Mouse (Mus musculus) stomach, embryonic 15.5 days (tissue): Measurements from ENCODE around the gene Ago4. TPM values are rescaled to one million over a fixed set of nuclear protein-coding genes. Genes with fewer than 3 reads are reported as not detected.

Experiments used
- ATAC-seq: fragments of 200-750 bp; cut with Nextera tagmentation; 2 replicates; pipeline ENCODE4 v1.8.0; 2017; ENCODE audit warnings: low read depth, moderate number of reproducible peaks, moderate TSS enrichment; ENCODE audit not compliant: insufficient read depth, low FRiP score
- H3K27ac ChIP-seq: fragments of 300-500 bp; sonication (generic); 2 replicates; pipeline ENCODE4 v1.5.1; 2015; ENCODE audit warnings: mild to moderate bottlenecking, inconsistent platforms
- H3K27me3 ChIP-seq: fragments of 300-500 bp; sonication (generic); replicated peaks from 2 replicates; pipeline ENCODE4 v1.6.1; 2015; ENCODE audit warnings: inconsistent platforms
- H3K36me3 ChIP-seq: fragments of 300-500 bp; sonication (generic); 2 replicates; pipeline ENCODE4 v1.6.1; 2015; ENCODE audit warnings: inconsistent platforms
- H3K4me1 ChIP-seq: fragments of 300-500 bp; sonication (generic); 2 replicates; pipeline ENCODE4 v1.6.1; 2015; ENCODE audit warnings: inconsistent platforms
- H3K4me2 ChIP-seq: fragments of 300-500 bp; sonication (generic); 2 replicates; pipeline ENCODE4 v1.6.1; 2015; ENCODE audit warnings: mild to moderate bottlenecking, inconsistent platforms
- H3K4me3 ChIP-seq: fragments of 300-500 bp; sonication (generic); replicated peaks from 2 replicates; pipeline ENCODE4 v1.5.1; 2015; ENCODE audit warnings: inconsistent platforms
- H3K9ac ChIP-seq: fragments of 300-500 bp; sonication (generic); 2 replicates; pipeline ENCODE4 v1.6.1; 2015; ENCODE audit warnings: inconsistent platforms
- H3K9me3 ChIP-seq: fragments of 300-500 bp; sonication (generic); 2 replicates; pipeline ENCODE4 v1.6.1; 2016; ENCODE audit warnings: inconsistent platforms
- WGBS: fragments of 180-500 bp; shearing (Covaris S2); methylation state at CpG from one replicate; pipeline ENCODE4 v1.1.7; 2015; 5-methylcytosine and 5-hydroxymethylcytosine counted together
- polyA plus RNA-seq: library from polyadenylated mRNA; unstranded; fragments of >200 nt; fragmentation: Nextera tagmentation; extraction: Ambion mirVana; gene quantifications from 2 replicates; pipeline ENCODE4 v1.2.1, GENCODE M21; 2015

Gene Ago4
- 1.6 and 2.1 TPM in 2 replicates for polyA plus RNA-seq

GRCm38 (mm10) chr4:126532827-126533728 is at the start of gene Ago4:
Gene Ago4, minus strand, starts transcription at chr4:126533472.
- H3K4me2 ChIP-seq: peak within 1 kb of the TSS; percentile 93
- no peak within 1 kb of the TSS for H3K27ac ChIP-seq
- under 1% methylated on average over 107 of the region's 120 CpGs for WGBS
- no peaks in the 10 kb centered on the region for H3K36me3 ChIP-seq
- no peaks in the 10 kb centered on the region for H3K9me3 ChIP-seq
- peak; percentile 74; the same call in 1 of the 2 replicates for ATAC-seq
- 0 out of 2 replicates have a peak, but pooled peaks cover 4% of the 10 kb centered on the region for H3K4me1 ChIP-seq
- peak within 1 kb of the TSS; percentile 82 for H3K9ac ChIP-seq
- peak within 1 kb of the TSS; percentile 86 for H3K4me3 ChIP-seq
- no peaks in the 10 kb centered on the region for H3K27me3 ChIP-seq

DNA sequence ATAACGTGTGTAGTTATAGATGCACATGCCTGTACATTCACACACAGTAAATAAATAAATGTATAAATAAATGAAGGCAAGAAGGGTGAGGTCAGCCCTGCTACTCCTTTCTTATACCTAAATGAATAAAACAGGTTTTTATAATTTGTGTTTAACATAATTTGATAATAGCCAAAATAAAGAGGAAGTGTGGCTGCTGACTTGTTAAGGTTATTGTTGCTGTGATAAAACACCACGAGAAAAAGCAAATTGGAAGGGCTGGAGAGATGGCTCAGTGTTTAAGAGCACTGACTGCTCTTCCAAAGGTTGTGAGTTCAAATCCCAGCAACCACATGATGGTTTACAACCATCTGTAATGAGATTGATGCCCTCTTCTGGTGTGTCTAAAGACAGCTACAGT is 45.8 kb upstream of the Ago4 start:
- Histone ChIP-seq H3K4me3 (no peak overlapping the region), H3K27ac (no peak overlapping the region), H3K9ac (no peak overlapping the region), H3K4me1 (no peaks in the 10 kb centered on the region), H3K27me3 (no peaks in the 10 kb centered on the region), H3K36me3 (peaks cover 52% of the 10 kb centered on the region), H3K4me2 (no peak overlapping the region), H3K9me3 (no peaks in the 10 kb centered on the region)
- no peak for ATAC-seq
- 84% methylated on average over 2 of the region's 2 CpGs for WGBS

DNA sequence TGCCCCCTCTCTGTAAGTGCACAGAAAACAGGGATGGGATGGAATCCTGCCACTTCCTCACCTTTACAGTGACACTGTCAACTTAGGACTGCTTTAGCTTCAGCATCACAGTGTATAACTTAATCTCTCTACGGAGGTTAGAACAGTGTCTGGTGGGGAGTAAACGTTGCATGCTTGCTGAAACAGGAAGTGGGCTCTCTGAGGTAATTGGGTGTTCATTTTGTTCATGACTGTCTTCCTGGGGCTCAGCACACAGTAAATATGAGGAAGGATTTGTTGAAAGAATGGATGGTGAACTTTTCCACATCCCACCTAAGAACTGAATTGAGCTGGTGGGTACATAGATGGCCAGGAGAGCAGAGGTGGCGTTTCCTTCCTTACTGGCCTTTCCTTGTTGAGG is 44.6 kb upstream of the Ago4 start:
- WGBS: 87% methylated on average over 3 of the region's 3 CpGs
- no peak overlapping the region for H3K27ac ChIP-seq
- peaks cover 60% of the 10 kb centered on the region for H3K36me3 ChIP-seq
- H3K4me2 ChIP-seq: no peak overlapping the region
- no peak overlapping the region for H3K4me3 ChIP-seq
- ATAC-seq: no peak
- no peak overlapping the region for H3K9ac ChIP-seq
- no peaks in the 10 kb centered on the region for H3K27me3 ChIP-seq
- no peaks in the 10 kb centered on the region for H3K4me1 ChIP-seq
- no peaks in the 10 kb centered on the region for H3K9me3 ChIP-seq

DNA sequence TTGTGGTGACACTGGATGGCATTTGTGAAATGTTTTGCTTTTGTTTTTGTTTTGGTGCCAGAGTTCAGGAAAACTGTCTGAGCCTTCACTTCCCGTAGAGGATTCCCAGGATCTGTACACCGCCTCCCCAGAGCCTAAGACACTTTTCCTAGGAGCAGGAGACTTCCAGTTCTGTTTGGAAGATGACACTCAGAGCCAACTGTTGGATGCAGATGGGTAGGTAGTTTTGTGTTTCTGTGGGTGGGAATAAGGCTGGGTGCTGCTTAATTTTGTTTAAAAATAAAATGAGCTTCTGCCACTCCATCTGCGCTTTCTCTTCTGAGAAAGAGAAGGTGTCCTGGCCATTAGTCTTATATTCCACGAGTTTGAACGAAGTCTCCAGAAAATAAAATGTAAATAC is 43.0 kb upstream of the Ago4 start:
- no peak for ATAC-seq
- H3K36me3 ChIP-seq: peaks cover 68% of the 10 kb centered on the region
- 92% methylated on average over 5 of the region's 5 CpGs for WGBS
- no peaks in the 10 kb centered on the region for H3K4me1 ChIP-seq
- no peak overlapping the region for H3K9ac ChIP-seq
- H3K4me3 ChIP-seq: no peak overlapping the region
- no peak overlapping the region for H3K4me2 ChIP-seq
- no peaks in the 10 kb centered on the region for H3K9me3 ChIP-seq
- H3K27me3 ChIP-seq: no peaks in the 10 kb centered on the region
- H3K27ac ChIP-seq: no peak overlapping the region

- H3K9me3 ChIP-seq: no peaks in the 10 kb centered on the region
- no peak overlapping the region for H3K27ac ChIP-seq
- H3K36me3 ChIP-seq: peaks cover 59% of the 10 kb centered on the region
- H3K9ac ChIP-seq: no peak overlapping the region
- no peak overlapping the region for H3K4me2 ChIP-seq
- no peak for ATAC-seq
- no peak overlapping the region for H3K4me3 ChIP-seq
- WGBS: 95% methylated on average over 3 of the region's 3 CpGs
- no peaks in the 10 kb centered on the region for H3K4me1 ChIP-seq
- H3K27me3 ChIP-seq: no peaks in the 10 kb centered on the region
Measured at GRCm38 (mm10) chr4:126569783-126570182, 36.5 kb upstream of the Ago4 start.

GRCm38 (mm10) chr4:126567243-126567642 is 34.0 kb upstream of the Ago4 start:
- ATAC-seq: no peak
- H3K9me3 ChIP-seq: no peaks in the 10 kb centered on the region
- no peak overlapping the region for H3K4me2 ChIP-seq
- H3K36me3 ChIP-seq: peaks cover 39% of the 10 kb centered on the region
- H3K27ac ChIP-seq: no peak overlapping the region
- H3K9ac ChIP-seq: no peak overlapping the region
- no peaks in the 10 kb centered on the region for H3K27me3 ChIP-seq
- H3K4me1 ChIP-seq: no peaks in the 10 kb centered on the region
- 97% methylated on average over 4 of the region's 4 CpGs for WGBS
- H3K4me3 ChIP-seq: no peak overlapping the region

DNA sequence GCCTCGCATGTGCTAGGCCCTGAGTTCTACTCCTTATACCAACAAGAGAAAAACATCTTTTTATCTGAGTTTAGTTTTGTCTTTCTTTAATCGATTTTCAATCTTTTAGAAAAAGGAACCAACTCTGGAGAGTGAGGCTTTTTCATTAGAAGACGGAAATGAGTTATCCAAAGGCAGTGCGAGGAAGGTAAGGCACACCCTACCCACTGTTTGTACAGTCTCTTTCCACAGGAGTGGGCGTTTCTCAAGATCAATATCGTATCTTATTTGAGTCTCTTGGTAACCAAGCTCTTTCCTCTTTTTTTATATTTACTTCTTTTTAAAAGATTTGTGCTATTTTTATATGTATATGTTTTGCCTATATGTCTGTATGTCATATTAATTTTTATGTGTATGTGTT is 30.5 kb upstream of the Ago4 start:
- H3K4me1 ChIP-seq: no peaks in the 10 kb centered on the region
- H3K4me2 ChIP-seq: no peak overlapping the region
- WGBS: 72% methylated on average over 6 of the region's 6 CpGs
- no peak overlapping the region for H3K27ac ChIP-seq
- no peak overlapping the region for H3K9ac ChIP-seq
- peaks cover 45% of the 10 kb centered on the region for H3K36me3 ChIP-seq
- H3K27me3 ChIP-seq: no peaks in the 10 kb centered on the region
- no peak overlapping the region for H3K4me3 ChIP-seq
- no peak for ATAC-seq
- no peaks in the 10 kb centered on the region for H3K9me3 ChIP-seq

DNA sequence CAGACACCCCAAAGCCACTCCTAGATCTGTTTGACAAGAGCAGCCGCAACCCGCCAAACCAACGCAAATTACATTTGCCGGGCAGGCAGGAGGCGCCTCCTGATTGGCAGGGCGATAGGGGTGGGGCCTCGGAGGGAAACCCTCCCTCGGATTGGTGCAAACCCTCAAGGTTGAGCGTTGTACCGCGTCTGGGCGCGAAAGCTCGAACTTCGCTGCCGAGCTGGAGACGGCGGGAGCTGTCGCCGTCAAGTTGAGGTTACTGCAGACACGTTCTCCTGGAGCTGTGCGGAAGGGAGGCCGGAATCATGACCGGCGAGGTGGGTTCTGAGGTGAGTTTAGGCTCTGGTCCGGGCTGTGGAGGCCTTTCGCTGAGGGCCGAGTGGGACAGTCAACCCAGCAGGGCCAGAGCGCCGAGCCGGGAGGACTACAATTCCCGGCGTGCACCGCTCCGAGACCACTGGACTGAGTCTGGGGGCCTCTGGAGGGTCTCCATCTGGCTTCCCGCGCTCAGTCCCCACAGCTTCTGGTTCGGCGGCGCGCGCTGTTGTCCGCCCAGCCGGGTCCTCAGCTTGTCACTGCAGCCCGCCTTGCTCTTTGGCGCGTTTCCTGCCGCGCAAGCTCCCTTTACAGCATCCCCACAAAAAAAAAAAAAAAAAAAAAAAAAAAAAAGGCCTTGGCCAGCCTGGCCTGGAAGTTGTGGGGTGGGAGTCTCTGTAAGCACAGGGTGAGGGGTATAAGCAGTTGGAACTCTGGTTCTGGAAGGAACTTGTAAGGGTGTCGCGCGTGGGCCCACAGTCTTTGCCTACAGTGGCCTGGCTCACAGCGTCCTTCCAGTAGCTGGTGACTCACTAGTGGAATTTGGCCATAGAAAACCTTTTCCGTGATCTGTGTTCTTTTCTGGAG is 23.8 kb upstream of the Ago4 start, which contains the start of gene Clspn:
Gene Clspn (plus strand): TSS at position 127 of the 903 bp plus-strand sequence.
- Histone ChIP-seq H3K36me3 (peaks cover 12% of the 10 kb centered on the region; the same call in 1 of the 2 replicates), H3K9ac (peak within 1 kb of the TSS; percentile 45), H3K9me3 (no peaks in the 10 kb centered on the region), H3K27ac (peak within 1 kb of the TSS; percentile 68), H3K4me2 (peak within 1 kb of the TSS; percentile 75), H3K27me3 (no peaks in the 10 kb centered on the region), H3K4me3 (peak within 1 kb of the TSS; percentile 80), H3K4me1 (peaks cover 6% of the 10 kb centered on the region; the same call in 1 of the 2 replicates)
- WGBS: under 1% methylated on average over 54 of the region's 54 CpGs
- ATAC-seq: peak; percentile 98

DNA sequence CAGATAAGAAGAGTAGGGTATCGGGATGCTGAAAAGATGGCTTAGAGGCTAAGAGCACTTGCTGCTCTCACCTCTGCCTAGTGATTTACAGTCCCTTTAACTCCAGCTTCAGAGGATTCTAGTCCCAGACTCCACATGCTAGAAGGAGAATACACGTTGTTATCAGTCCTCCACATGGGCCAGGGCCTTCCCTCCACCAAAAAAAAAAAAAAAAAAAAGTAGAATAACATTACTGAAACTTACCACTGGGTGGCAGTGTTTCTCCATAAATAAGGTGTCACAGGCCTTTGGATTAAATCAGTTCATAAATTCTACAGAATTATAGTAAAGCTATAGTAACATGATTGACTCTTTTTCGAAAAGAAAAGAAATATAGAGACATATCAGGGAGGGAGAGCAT is 21.2 kb upstream of the Ago4 start:
- H3K27me3 ChIP-seq: no peaks in the 10 kb centered on the region
- H3K27ac ChIP-seq: no peak overlapping the region
- H3K4me1 ChIP-seq: peaks cover 6% of the 10 kb centered on the region; the same call in 1 of the 2 replicates
- H3K9me3 ChIP-seq: no peaks in the 10 kb centered on the region
- no peak overlapping the region for H3K9ac ChIP-seq
- no peak overlapping the region for H3K4me3 ChIP-seq
- ATAC-seq: no peak
- WGBS: 31% methylated on average over 3 of the region's 3 CpGs
- H3K36me3 ChIP-seq: no peaks in the 10 kb centered on the region
- H3K4me2 ChIP-seq: no peak overlapping the region

DNA sequence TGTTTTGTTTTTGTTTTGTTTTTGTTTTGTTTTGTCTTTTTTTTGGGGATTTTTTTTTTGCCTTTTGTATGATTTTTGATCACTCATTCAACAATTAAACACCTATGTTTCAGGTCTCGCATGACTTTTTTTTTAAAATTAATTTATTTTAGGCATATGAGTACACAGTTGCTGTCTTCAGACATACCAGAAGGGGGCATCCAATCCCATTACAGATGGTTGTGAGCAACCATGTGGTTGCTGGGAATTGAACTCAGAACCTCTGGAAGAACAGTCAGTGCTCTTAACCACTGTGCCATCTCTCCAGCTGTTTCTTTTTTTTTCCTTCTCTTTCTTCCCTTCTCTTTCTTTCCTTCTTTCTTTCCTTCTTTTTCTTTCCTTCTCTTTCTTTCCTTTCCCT is 20.4 kb upstream of the Ago4 start:
- H3K9ac ChIP-seq: no peak overlapping the region
- H3K36me3 ChIP-seq: no peaks in the 10 kb centered on the region
- no peak overlapping the region for H3K27ac ChIP-seq
- ATAC-seq: no peak
- 84% methylated on average over 1 of the region's 1 CpGs for WGBS
- H3K4me1 ChIP-seq: peaks cover 6% of the 10 kb centered on the region; the same call in 1 of the 2 replicates
- H3K4me2 ChIP-seq: no peak overlapping the region
- no peaks in the 10 kb centered on the region for H3K27me3 ChIP-seq
- H3K9me3 ChIP-seq: no peaks in the 10 kb centered on the region
- no peak overlapping the region for H3K4me3 ChIP-seq

- Histone ChIP-seq H3K27me3 (no peaks in the 10 kb centered on the region), H3K4me3 (no peak overlapping the region), H3K4me2 (no peak overlapping the region), H3K27ac (no peak overlapping the region), H3K9me3 (no peaks in the 10 kb centered on the region), H3K9ac (no peak overlapping the region), H3K4me1 (peaks cover 3% of the 10 kb centered on the region; the same call in 1 of the 2 replicates), H3K36me3 (no peaks in the 10 kb centered on the region)
- WGBS: 57% methylated on average over 8 of the region's 8 CpGs
- no peak for ATAC-seq
Measured at GRCm38 (mm10) chr4:126553105-126553504, 19.8 kb upstream of the Ago4 start.
